Mouse (Mus musculus) ES-Bruce4 (cell line): ENCODE measurements around the gene Adora2a. TPM values are rescaled to one million over a fixed set of nuclear protein-coding genes. Genes with fewer than 3 reads are reported as not detected.
A peak's percentile ranks its signal among the peaks of the same experiment; 100 is the strongest.
"Not testable (repeated sequence)": the region's sequence is repeated elsewhere in the genome, so short reads cannot be mapped to it uniquely, and the experiment has no call there.

ENCODE experiments used
- H3K27ac ChIP-seq: 2 replicates; pipeline ENCODE4 v1.5.1; 2012; ENCODE audit warnings: low read length, inconsistent platforms; ENCODE audit not compliant: insufficient read depth
- H3K27me3 ChIP-seq: 2 replicates; pipeline ENCODE4 v1.6.1; 2012; ENCODE audit warnings: mild to moderate bottlenecking, low read length, inconsistent platforms; ENCODE audit not compliant: control insufficient read depth, poor library complexity, insufficient read depth, severe bottlenecking
- H3K36me3 ChIP-seq: 2 replicates; pipeline ENCODE4 v1.6.1; 2012; ENCODE audit warnings: inconsistent platforms, mild to moderate bottlenecking, low read length, moderate library complexity; ENCODE audit not compliant: control insufficient read depth, poor library complexity, insufficient read depth, severe bottlenecking
- H3K4me1 ChIP-seq: one replicate; pipeline ENCODE4 v1.8.1; 2011; ENCODE audit warnings: low read length; ENCODE audit not compliant: control insufficient read depth, insufficient read depth
- H3K4me3 ChIP-seq: 2 replicates; pipeline ENCODE4 v1.5.1; 2011; ENCODE audit warnings: low read depth, mild to moderate bottlenecking, low read length
- H3K9ac ChIP-seq: 2 replicates; pipeline ENCODE4 v1.6.1; 2012; ENCODE audit warnings: low read depth, mild to moderate bottlenecking, inconsistent platforms; ENCODE audit not compliant: poor library complexity, severe bottlenecking
- H3K9me3 ChIP-seq: replicated peaks from 2 replicates; pipeline ENCODE4 v1.6.1; 2012; ENCODE audit warnings: mild to moderate bottlenecking, low read length, inconsistent platforms; ENCODE audit not compliant: control insufficient read depth, poor library complexity, insufficient read depth, severe bottlenecking
- CTCF ChIP-seq: IDR thresholded peaks from one replicate; pipeline ENCODE4 v1.8.1; 2011; ENCODE audit warnings: low read depth, low read length
- EP300 ChIP-seq: IDR thresholded peaks from 2 replicates; pipeline ENCODE4 v1.6.1; 2011; ENCODE audit warnings: low read depth, low read length; ENCODE audit not compliant: insufficient read depth
- POLR2A ChIP-seq: IDR thresholded peaks from one replicate; pipeline ENCODE4 v1.8.1; 2011; ENCODE audit warnings: low read length; ENCODE audit not compliant: insufficient read depth
- polyA plus RNA-seq: library from polyadenylated mRNA; stranded (reverse); fragments of >200 nt; gene quantifications from 2 replicates; pipeline ENCODE4 v1.2.4, GENCODE M21; 2011; ENCODE audit warnings: low read depth; ENCODE audit not compliant: missing spikeins, insufficient read depth, insufficient read length

Gene Adora2a
- polyA plus RNA-seq, 1 experiment, result 0.22 TPM

DNA sequence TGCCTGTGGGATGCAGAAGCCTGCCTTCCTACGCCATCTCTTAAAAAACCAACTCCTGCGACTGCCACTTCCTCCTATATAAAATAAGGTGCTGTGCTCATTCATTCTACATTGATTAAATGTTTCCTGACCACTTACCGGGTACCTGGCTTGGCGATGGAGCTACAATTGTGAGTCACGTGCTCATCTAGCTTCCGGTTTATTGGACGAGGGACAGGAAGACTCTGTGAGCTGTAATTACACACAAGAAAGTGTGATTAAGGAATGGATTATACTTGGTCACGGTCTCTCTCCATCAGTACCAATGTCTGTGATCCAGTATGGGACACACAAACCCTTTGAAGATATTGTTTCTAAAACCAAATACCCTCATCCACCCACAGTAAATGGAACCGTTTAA lies 48.1 kb downstream of the Adora2a start:
- no peaks in the 10 kb centered on the region for H3K36me3 ChIP-seq
- no peaks in the 10 kb centered on the region for H3K27me3 ChIP-seq
- no peak overlapping the region for H3K9ac ChIP-seq
- TF ChIP-seq CTCF (no peak), POLR2A (no peak), EP300 (no peak)
- H3K4me3 ChIP-seq, result no peak overlapping the region
- H3K4me1 ChIP-seq, result no peaks in the 10 kb centered on the region
- no peak overlapping the region for H3K27ac ChIP-seq
- no peaks in the 10 kb centered on the region for H3K9me3 ChIP-seq

DNA sequence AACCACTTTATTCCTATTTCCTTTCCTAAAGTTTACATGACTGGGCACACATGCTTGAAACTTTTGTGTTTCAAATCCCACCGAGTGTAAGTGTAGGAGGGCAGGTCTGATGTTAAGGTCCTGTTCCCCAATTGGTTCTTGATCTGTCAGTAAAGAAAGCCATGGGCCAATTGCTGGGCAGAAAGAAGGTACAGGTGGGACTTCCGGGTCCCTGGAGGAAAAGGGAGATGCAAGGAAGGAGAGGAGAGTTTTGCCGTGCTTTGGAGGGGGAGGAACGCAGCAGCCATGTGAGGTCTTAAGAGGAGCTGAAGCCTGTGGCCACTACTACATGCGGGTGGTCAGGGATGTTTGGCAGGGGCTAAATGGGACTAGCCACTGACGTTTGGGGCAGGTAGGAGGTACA lies 48.6 kb downstream of the Adora2a start:
- no peaks in the 10 kb centered on the region for H3K36me3 ChIP-seq
- H3K27ac ChIP-seq, result no peak overlapping the region
- no peaks in the 10 kb centered on the region for H3K4me1 ChIP-seq
- H3K9ac ChIP-seq, result no peak overlapping the region
- no peaks in the 10 kb centered on the region for H3K9me3 ChIP-seq
- peak overlapping the region; percentile 72 for H3K4me3 ChIP-seq
- no peaks in the 10 kb centered on the region for H3K27me3 ChIP-seq
- TF ChIP-seq EP300 (no peak), CTCF (no peak), POLR2A (no peak)

DNA sequence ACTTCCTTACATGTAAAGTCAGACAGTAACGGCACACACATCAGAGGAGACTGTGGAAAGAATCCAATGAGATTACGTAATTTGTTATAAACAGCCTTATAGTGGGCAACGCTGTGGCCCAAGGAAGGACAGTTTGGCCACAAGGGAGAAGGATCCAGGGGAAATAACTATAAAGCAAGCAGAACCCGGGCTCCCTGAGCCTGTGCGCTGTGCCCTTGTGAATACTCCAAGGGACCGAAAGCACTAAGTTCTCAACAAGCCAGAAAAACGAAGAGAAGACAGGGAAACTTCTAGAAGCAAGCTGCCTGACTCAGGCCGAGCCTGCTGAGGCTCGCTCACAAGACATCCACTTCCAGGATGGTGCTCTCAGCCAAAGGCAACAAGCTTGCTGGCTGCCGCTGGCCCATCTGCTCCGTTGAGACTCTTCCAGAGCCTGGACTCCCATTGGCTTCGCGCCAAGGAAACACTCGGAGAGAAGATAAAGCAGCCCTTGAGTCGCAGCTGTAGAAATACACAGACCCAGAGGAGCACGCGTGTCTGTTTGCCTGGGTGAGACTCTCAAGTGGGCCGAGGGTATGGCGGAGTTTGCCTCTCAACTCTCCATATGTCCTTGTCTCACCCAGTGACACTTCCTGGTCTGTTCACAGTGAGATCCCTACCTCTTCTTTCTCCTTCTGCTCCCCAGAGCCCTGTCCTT lies 57.1 kb downstream of the Adora2a start:
- H3K9ac ChIP-seq, H3K4me1 ChIP-seq, H3K27ac ChIP-seq, H3K9me3 ChIP-seq, H3K36me3 ChIP-seq, H3K4me3 ChIP-seq, H3K27me3 ChIP-seq: not testable (repeated sequence)

DNA sequence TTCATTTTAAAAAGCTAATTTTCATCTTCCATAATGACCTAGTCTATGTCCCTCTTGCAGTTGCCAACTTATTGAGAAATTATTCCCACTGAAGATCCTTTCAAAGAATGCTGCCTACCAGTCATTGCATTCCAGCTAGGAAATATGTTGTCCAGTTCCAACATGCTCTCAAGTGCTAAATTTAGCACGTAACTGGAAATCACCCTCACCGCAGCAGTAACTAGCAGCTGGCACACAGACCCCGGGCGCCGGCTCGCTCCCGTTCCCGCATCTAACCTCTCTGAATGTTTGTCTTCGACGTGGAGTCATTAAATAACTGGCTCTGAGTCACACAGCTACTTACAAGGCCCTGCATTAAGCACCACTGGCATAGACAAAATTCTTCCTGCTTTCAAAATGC lies 62.0 kb downstream of the Adora2a start:
- H3K27ac ChIP-seq, result no peak overlapping the region
- no peaks in the 10 kb centered on the region for H3K36me3 ChIP-seq
- no peak for TF ChIP-seq EP300
- no peak for TF ChIP-seq CTCF
- no peak for TF ChIP-seq POLR2A
- no peak overlapping the region for H3K9ac ChIP-seq
- H3K4me3 ChIP-seq, result no peak overlapping the region
- no peaks in the 10 kb centered on the region for H3K27me3 ChIP-seq
- H3K4me1 ChIP-seq, result no peaks in the 10 kb centered on the region
- H3K9me3 ChIP-seq, result no peaks in the 10 kb centered on the region

Other genes starting within 250 kb of the Adora2a start
- 41.2 and 41.5 TPM in 2 replicates for gene Specc1l, start 104.8 kb upstream of the Adora2a start, polyA plus RNA-seq
- not detected in 2 replicates for gene Upb1, start 84.2 kb downstream of the Adora2a start, polyA plus RNA-seq
- gene Snrpd3, start 200.7 kb downstream of the Adora2a start, polyA plus RNA-seq, result 506 and 548 TPM in 2 replicates
- gene Gucd1, start 201.1 kb downstream of the Adora2a start, polyA plus RNA-seq, result 8.1 and 9.9 TPM in 2 replicates
- gene Lrrc75b, start 243.5 kb downstream of the Adora2a start, polyA plus RNA-seq, result not detected in 2 replicates
- 2.8 and 4.4 TPM in 2 replicates for gene Ggt1, start 244.7 kb downstream of the Adora2a start, polyA plus RNA-seq